Mouse (Mus musculus) lung, postnatal 0 days (tissue): Measurements from ENCODE around the gene Pdcd7.

Experiments
- CTCF ChIP-seq: IDR thresholded peaks from 2 replicates; pipeline ENCODE4 v1.5.1; 2016; ENCODE audit warnings: antibody characterized with exemption, mild to moderate bottlenecking
- EP300 ChIP-seq: IDR thresholded peaks from 2 replicates; pipeline ENCODE4 v1.6.1; 2016; ENCODE audit warnings: antibody characterized with exemption, mild to moderate bottlenecking, control low read depth

DNA sequence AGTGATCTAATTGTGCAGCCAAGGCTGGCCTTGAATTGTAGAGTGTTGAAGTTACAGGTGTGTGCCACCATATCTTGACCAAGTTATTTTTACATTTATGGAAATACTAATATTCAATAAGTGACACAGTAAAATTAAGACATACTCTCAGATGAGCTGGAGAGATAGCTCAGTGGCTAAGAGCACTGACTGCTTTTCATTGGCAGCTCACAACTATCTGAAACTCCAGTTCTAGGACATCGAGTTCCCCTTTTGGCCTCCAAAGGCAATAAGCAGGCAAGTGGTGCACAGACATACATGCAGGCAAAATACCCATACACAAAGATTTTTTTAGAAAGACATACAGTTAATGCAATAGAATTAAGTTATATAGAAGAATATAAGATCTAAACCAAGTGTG, 32.1 kb upstream of the Pdcd7 start:
- TF ChIP-seq CTCF: no peak
- no peak for TF ChIP-seq EP300
